Mouse (Mus musculus) hindbrain, embryonic 10.5 days (tissue): ENCODE data around the gene Cyb5d2. TPM values are rescaled to one million over a fixed set of nuclear protein-coding genes. Genes with fewer than 3 reads are reported as not detected.
A peak's percentile ranks its signal among the peaks of the same experiment; 100 is the strongest.

ENCODE experiments used
- DNase-seq: peaks from one replicate; pipeline ENCODE4 v3.0.0-alpha.2; 2017; ENCODE audit warnings: low spot score
- H3K27ac ChIP-seq: fragments of 300-500 bp; sonication (generic); 2 replicates; pipeline ENCODE4 v1.5.1; 2016; ENCODE audit warnings: mild to moderate bottlenecking, moderate library complexity
- H3K27me3 ChIP-seq: fragments of 300-500 bp; sonication (generic); 2 replicates; pipeline ENCODE4 v1.6.1; 2016; ENCODE audit warnings: mild to moderate bottlenecking; ENCODE audit not compliant: poor library complexity, insufficient read depth, severe bottlenecking
- H3K36me3 ChIP-seq: fragments of 300-500 bp; sonication (generic); 2 replicates; pipeline ENCODE4 v1.6.1; 2016; ENCODE audit warnings: mild to moderate bottlenecking, moderate library complexity
- H3K4me1 ChIP-seq: fragments of 300-500 bp; sonication (generic); replicated peaks from 2 replicates; pipeline ENCODE4 v1.6.1; 2016; ENCODE audit warnings: mild to moderate bottlenecking
- H3K4me3 ChIP-seq: fragments of 300-500 bp; sonication (generic); 2 replicates; pipeline ENCODE4 v1.5.1; 2016; ENCODE audit warnings: mild to moderate bottlenecking, moderate library complexity
- H3K9me3 ChIP-seq: fragments of 300-500 bp; sonication (generic); 2 replicates; pipeline ENCODE4 v1.6.1; 2016; ENCODE audit warnings: mild to moderate bottlenecking, moderate library complexity
- WGBS: fragments of 180-500 bp; shearing (Covaris S2); methylation state at CpG from one replicate; pipeline ENCODE4 v1.1.7; 2016; 5-methylcytosine and 5-hydroxymethylcytosine counted together
- polyA plus RNA-seq: library from polyadenylated mRNA; unstranded; fragments of >200 nt; fragmentation: Nextera tagmentation; extraction: Ambion mirVana; gene quantifications from 2 replicates; pipeline ENCODE4 v1.2.1, GENCODE M21; 2016

Cyb5d2 gene
- 5.0 and 6.1 TPM in 2 replicates for polyA plus RNA-seq

DNA sequence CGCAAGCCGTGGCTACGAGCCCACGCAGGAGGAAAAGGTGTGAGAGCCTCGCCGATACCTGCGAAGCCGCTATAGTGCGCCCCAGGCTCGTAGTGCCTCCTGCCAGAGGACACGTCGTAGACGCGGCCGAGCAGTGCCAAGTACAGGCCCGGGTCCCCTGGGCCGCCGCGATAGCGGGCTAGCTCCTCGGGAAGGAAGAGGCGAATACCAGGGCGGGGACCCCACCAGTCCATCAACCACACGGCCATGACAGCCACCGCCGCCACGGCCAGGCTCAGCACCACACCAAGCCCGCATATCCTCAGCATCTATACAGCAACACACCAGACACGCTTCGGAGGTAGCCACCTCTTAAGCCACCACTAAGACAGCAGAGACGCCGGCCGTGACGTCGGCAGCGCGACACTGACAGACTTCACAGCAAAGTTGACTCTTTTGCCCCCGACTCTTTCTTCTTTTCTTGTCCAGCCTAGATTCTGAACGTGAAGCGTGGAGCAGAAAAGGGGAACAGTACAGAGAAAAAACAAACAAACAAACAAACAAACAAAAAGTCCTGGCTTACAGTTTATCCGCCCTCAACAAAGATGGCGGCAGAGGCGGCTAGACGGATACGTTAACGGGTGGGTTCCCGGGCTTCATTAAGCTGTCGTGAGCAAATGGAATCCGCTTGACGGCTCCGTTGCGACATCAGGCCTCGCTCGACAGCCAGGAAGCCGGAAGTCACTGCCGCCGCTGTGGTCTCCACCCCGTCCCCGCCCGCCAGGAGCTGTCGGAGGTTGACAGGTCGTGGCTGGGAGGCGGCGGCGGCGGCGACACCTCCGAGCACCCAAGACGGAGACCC is at the start of gene Cyb5d2, which contains the start of gene Zzef1:
TSS of gene Cyb5d2 (minus strand) at position 688 of the 841 bp plus-strand sequence.
TSS of gene Zzef1 (plus strand) at position 772 of the 841 bp plus-strand sequence.
- Histone ChIP-seq H3K4me1 (peaks cover 23% of the 10 kb centered on the region), H3K36me3 (no peaks in the 10 kb centered on the region), H3K9me3 (no peaks in the 10 kb centered on the region), H3K27ac (peak within 1 kb of the TSS; percentile 92), H3K27me3 (no peaks in the 10 kb centered on the region), H3K4me3 (peak within 1 kb of the TSS; percentile 100)
- under 1% methylated on average over 69 of the region's 69 CpGs for WGBS
- DNase-seq, result peak; percentile 94

DNA sequence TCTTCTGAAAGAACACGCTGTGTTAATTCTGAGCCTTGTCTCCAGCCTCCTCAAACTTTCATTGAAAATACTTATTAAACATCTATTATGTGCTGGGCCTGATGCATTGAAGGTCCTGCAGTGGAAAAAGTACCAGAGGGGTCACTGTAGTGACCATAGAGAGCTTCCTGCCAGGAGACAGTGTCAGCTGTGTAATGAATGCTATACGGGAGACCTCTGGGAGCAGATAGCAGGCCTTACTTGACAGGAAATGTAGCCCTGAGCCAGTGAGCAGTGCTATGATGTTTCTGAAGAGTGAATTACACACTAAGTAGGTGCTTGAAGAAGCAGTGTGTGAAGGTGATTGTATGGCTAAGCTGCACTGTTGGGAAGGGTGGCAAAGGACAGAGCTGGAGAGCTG is 49.6 kb upstream of the Cyb5d2 start:
- H3K4me1 ChIP-seq, result no peaks in the 10 kb centered on the region
- no peak for DNase-seq
- no peaks in the 10 kb centered on the region for H3K9me3 ChIP-seq
- H3K36me3 ChIP-seq, result peaks cover 63% of the 10 kb centered on the region
- WGBS, result 92% methylated on average over 2 of the region's 2 CpGs
- no peaks in the 10 kb centered on the region for H3K27me3 ChIP-seq
- no peak overlapping the region for H3K27ac ChIP-seq
- H3K4me3 ChIP-seq, result no peak overlapping the region

DNA sequence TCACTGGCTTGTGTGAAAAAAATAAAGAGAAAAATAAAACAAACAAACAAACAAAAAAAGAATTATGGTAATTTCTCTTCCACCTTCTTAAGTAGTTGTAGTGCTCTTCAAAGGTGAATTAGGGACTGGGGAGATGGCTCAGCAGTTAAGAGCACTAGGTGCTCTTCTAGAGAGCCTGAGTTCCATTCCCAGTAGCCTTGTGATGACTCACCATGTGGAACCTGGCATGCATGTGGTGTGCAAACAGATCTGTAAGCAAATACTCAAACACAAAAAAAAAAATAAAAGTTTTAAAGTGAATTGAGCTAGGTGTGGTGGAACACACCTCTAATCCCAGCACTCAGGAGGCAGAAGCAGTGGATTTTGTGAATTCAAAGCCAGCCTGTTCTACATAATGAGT is 47.6 kb upstream of the Cyb5d2 start:
- Histone ChIP-seq H3K27ac (no peak overlapping the region), H3K9me3 (no peaks in the 10 kb centered on the region), H3K36me3 (peaks cover 54% of the 10 kb centered on the region), H3K4me1 (no peaks in the 10 kb centered on the region), H3K27me3 (no peaks in the 10 kb centered on the region), H3K4me3 (no peak overlapping the region)
- no peak for DNase-seq

DNA sequence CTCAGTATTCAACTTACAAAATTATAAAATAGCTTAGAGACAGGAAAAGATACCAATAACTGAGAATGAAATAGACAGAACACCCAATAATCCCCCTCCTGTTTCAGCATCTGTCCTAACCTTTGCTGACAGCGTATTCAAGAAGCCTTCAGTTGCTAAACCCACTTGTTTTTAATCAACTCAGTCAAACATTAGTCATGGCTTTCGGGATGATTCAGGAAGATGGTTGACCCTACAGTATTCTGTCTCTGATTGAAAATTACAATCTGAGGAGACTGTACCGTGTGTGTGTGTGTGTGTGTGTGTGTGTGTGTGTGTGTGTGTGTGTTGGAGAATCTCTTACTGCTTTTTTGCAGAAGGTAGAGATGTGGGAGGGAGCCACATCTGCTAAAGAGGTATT is 46.8 kb upstream of the Cyb5d2 start:
- H3K4me3 ChIP-seq, result no peak overlapping the region
- no peaks in the 10 kb centered on the region for H3K4me1 ChIP-seq
- 88% methylated on average over 3 of the region's 3 CpGs for WGBS
- no peak for DNase-seq
- peaks cover 46% of the 10 kb centered on the region for H3K36me3 ChIP-seq
- H3K27ac ChIP-seq, result no peak overlapping the region
- no peaks in the 10 kb centered on the region for H3K27me3 ChIP-seq
- no peaks in the 10 kb centered on the region for H3K9me3 ChIP-seq

DNA sequence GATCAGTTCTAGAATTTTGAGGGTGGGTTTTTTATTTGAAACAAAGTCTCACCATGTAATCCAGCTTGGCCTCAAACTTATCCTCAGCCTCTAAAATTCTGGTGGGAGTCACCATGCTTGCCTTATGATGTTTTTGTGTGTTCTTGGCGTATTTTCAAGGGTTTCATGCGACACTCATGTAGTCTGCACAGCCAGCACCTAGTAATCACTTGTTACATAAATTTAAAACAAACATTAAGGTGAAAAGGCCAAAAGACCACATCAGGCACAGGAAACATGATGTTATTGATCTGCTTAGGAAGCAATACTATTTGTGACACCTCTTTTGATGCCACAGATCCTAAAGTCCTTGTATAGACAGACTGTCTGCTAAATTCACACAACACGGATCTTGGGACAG is 33.9 kb upstream of the Cyb5d2 start:
- no peak overlapping the region for H3K4me3 ChIP-seq
- DNase-seq, result no peak
- H3K36me3 ChIP-seq, result peaks cover 86% of the 10 kb centered on the region
- no peaks in the 10 kb centered on the region for H3K4me1 ChIP-seq
- 88% methylated on average over 3 of the region's 3 CpGs for WGBS
- H3K27me3 ChIP-seq, result no peaks in the 10 kb centered on the region
- no peak overlapping the region for H3K27ac ChIP-seq
- no peaks in the 10 kb centered on the region for H3K9me3 ChIP-seq

DNA sequence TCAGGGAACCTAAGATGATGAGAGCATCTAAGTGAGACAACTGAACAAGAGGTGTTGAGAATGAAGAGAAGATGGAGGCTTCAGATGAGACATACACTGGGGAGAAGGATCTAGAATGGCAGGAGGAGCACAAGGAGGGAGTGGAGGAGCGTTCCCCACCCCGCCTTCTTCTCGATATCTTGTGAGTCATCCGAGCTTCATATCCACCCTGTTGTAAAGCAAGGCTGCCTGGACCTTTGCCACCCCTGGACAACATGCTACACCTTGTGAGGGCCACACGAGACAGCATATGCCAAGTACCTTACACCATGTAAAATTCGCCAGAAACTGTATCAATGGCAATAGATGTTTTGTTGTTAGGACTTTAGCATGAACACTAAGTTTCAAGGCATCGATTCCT is 25.1 kb upstream of the Cyb5d2 start:
- Histone ChIP-seq H3K4me1 (no peaks in the 10 kb centered on the region), H3K27ac (no peak overlapping the region), H3K4me3 (no peak overlapping the region), H3K27me3 (no peaks in the 10 kb centered on the region), H3K36me3 (peaks cover 73% of the 10 kb centered on the region), H3K9me3 (no peaks in the 10 kb centered on the region)
- no peak for DNase-seq
- WGBS, result 94% methylated on average over 7 of the region's 7 CpGs

DNA sequence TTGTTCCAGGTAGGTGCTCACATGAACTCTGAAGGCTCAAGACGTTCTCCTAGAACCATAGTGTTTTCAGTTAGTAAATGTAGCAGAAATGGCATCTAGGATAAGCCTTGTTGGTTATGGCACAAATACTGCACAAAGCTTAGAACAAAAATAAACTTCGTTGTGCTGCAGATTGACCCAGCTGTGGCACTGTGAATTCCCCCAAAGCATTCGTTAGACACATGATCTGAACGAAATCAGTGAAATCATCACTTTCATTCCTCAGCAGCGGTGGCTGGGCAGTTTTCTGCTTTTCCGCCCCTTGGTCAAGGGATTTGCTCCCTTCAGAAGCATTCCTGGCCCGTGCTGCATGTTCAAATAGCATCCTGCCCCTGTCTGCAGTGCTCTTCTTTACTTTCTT is 22.1 kb upstream of the Cyb5d2 start:
- WGBS, result 90% methylated on average over 7 of the region's 7 CpGs
- H3K4me1 ChIP-seq, result no peaks in the 10 kb centered on the region
- no peak overlapping the region for H3K4me3 ChIP-seq
- H3K27ac ChIP-seq, result no peak overlapping the region
- H3K27me3 ChIP-seq, result no peaks in the 10 kb centered on the region
- H3K36me3 ChIP-seq, result peaks cover 44% of the 10 kb centered on the region
- DNase-seq, result no peak
- H3K9me3 ChIP-seq, result no peaks in the 10 kb centered on the region

DNA sequence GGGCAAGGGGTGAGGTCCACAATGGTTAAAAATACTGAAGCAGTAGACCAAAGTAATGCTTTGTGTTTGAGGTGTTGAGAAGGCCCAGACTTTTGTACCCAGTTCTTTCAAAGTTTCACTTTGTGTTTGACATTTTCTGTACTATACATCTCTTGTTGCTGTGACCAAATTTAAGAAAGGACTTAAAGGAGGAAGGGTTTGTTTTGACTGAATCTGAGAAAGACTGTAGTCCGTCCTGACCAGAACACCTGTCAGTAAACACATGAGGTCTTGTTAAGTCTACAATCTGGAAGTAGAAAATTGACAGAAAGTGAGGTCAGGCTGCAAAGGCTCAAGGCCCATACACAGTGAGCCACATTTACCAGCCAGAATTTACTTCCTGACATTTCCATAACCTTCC is 20.9 kb upstream of the Cyb5d2 start:
- Histone ChIP-seq H3K27me3 (no peaks in the 10 kb centered on the region), H3K27ac (no peak overlapping the region), H3K36me3 (peaks cover 33% of the 10 kb centered on the region), H3K4me3 (no peak overlapping the region), H3K4me1 (no peaks in the 10 kb centered on the region), H3K9me3 (no peaks in the 10 kb centered on the region)
- 89% methylated on average over 1 of the region's 1 CpGs for WGBS
- no peak for DNase-seq

DNA sequence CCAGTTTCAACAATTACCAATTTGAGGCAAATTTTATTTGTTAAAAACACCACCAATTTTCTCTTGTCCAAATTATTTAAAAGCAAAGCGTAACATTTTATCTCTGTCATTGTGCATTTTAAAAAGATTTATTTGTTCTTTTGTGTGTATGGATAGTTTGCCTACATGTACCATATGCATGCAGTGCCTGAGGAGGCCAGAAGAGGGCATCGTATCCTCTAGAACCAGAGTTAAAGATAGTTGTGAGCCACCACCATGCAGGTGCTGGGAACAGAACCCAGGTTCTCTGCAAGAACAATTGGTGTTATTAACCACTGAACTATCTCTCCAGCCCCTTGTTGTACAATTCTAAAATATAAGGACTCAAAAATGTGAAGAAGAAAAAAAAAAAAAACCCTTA is 18.2 kb upstream of the Cyb5d2 start:
- WGBS, result 79% methylated on average over 2 of the region's 2 CpGs
- no peak for DNase-seq

DNA sequence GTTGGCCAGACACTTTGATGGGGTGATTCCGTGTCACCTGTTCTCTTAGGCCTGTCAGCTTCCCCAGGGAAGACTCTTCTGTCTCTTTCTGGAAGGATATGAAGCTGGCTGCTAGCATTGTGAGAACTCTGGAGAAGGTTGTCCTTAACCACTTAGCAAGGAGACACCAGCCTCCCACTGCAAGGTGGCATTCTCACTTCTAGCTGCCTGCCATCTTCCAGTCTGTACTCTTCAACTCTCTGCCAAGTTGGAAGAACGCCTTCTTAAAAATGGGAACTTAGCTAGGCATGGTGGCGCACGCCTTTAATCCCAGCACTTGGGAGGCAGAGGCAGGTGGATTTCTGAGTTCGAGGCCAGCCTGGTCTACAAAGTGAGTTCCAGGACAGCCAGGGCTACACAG is 17.7 kb upstream of the Cyb5d2 start:
- Histone ChIP-seq H3K27ac (no peak overlapping the region), H3K4me1 (no peaks in the 10 kb centered on the region; the same call in 1 of the 2 replicates), H3K36me3 (0 out of 2 replicates have a peak, but pooled peaks cover 4% of the 10 kb centered on the region), H3K27me3 (no peaks in the 10 kb centered on the region), H3K4me3 (no peak overlapping the region), H3K9me3 (no peaks in the 10 kb centered on the region)
- no peak for DNase-seq
- WGBS, result 94% methylated on average over 5 of the region's 5 CpGs

More for the DNA sequence above, 18.2 kb upstream of the Cyb5d2 start:
- Histone ChIP-seq H3K27ac (no peak overlapping the region), H3K4me3 (no peak overlapping the region), H3K9me3 (no peaks in the 10 kb centered on the region), H3K4me1 (no peaks in the 10 kb centered on the region; the same call in 1 of the 2 replicates), H3K36me3 (peaks cover 9% of the 10 kb centered on the region), H3K27me3 (no peaks in the 10 kb centered on the region)

DNA sequence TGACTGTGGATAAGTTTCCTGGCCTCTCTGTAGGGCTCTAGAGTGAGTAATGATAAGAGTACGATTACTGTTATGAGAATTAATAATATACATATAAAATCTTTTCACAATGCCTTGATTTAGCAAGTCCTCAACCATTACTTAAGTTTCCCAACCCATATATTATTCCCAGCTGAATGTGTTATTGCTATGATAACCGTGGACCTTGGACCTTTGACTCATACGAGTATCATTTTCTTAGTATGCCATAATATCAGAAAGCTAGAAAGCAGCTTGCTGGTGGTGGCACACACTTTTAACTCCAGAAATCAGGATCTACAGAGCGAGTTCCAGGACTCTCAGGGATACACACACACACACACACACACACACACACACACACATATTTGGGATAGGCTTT is 12.1 kb upstream of the Cyb5d2 start:
- H3K27ac ChIP-seq, result no peak overlapping the region
- no peaks in the 10 kb centered on the region for H3K9me3 ChIP-seq
- H3K36me3 ChIP-seq, result no peaks in the 10 kb centered on the region
- no peak overlapping the region for H3K4me3 ChIP-seq
- no peak for DNase-seq
- no peaks in the 10 kb centered on the region for H3K27me3 ChIP-seq
- WGBS, result 88% methylated on average over 4 of the region's 4 CpGs
- H3K4me1 ChIP-seq, result no peaks in the 10 kb centered on the region; the same call in 1 of the 2 replicates

DNA sequence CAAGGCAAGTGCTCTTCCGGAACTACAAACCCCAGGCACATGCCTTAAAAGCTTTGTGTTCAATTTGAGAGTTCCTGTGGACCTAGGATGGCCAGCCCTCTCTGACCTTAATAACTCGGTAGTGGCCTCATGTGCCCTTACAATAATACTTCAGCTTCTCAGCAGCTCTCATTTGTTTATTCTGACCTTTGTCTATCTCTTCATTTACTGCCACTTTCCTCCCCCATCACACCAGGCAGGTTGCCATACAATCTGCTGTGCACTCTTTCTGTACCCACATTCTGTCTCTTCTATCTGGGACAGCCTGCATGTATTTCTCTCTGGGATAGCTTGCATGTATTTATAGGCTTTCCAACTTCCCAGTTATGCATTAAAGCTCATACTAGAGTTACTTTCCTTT is 10.6 kb upstream of the Cyb5d2 start:
- Histone ChIP-seq H3K9me3 (no peaks in the 10 kb centered on the region), H3K36me3 (no peaks in the 10 kb centered on the region), H3K27ac (no peak overlapping the region), H3K4me3 (no peak overlapping the region), H3K4me1 (no peaks in the 10 kb centered on the region; the same call in 1 of the 2 replicates), H3K27me3 (no peaks in the 10 kb centered on the region)
- DNase-seq, result no peak
- 80% methylated on average over 2 of the region's 2 CpGs for WGBS

DNA sequence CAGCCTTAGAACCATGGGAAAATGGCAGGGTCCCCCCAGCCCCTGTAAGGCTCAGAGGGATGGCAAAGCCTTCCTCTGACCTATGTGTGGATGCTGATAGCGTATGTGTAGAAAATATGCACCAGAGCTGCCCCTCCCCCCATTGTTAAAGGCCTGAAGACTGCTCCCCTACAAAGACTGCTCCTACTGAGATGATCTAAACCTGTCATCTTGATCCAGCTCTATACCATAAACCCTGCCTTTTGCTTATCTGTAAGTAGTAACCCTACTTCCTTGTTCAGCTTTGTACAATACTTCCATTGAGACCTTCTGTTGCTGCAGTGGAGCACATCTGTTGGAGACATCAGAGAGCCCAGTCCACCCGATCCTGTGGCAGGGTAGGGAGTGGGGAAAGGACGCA is 9.3 kb upstream of the Cyb5d2 start:
- DNase-seq, result no peak
- Histone ChIP-seq H3K9me3 (no peaks in the 10 kb centered on the region), H3K4me1 (no peaks in the 10 kb centered on the region), H3K36me3 (no peaks in the 10 kb centered on the region), H3K4me3 (no peak overlapping the region), H3K27me3 (no peaks in the 10 kb centered on the region), H3K27ac (no peak overlapping the region)
- WGBS, result 81% methylated on average over 3 of the region's 3 CpGs
